Mouse (Mus musculus) limb, embryonic 12.5 days (tissue): ENCODE results near the gene Commd8. TPM values are rescaled to one million over a fixed set of nuclear protein-coding genes. Genes with fewer than 3 reads are reported as not detected.
A peak's percentile ranks its signal among the peaks of the same experiment; 100 is the strongest.

ENCODE experiments used
- ATAC-seq: fragments of 200-750 bp; cut with Nextera tagmentation; 2 replicates; pipeline ENCODE4 v1.8.0; 2017; ENCODE audit warnings: low read depth, moderate TSS enrichment; ENCODE audit not compliant: insufficient number of reproducible peaks, insufficient read depth, low FRiP score, low TSS enrichment
- H3K27ac ChIP-seq: fragments of 300-500 bp; sonication (generic); 2 replicates; pipeline ENCODE4 v1.5.1; 2016; ENCODE audit warnings: mild to moderate bottlenecking, moderate library complexity
- H3K27me3 ChIP-seq: fragments of 300-500 bp; sonication (generic); 2 replicates; pipeline ENCODE4 v1.6.1; 2016; ENCODE audit warnings: mild to moderate bottlenecking, moderate library complexity
- H3K36me3 ChIP-seq: fragments of 300-500 bp; sonication (generic); 2 replicates; pipeline ENCODE4 v1.6.1; 2016; ENCODE audit warnings: mild to moderate bottlenecking, moderate library complexity
- H3K4me1 ChIP-seq: fragments of 300-500 bp; sonication (generic); replicated peaks from 2 replicates; pipeline ENCODE4 v1.6.1; 2016
- H3K4me2 ChIP-seq: fragments of 300-500 bp; sonication (generic); 2 replicates; pipeline ENCODE4 v1.6.1; 2016; ENCODE audit warnings: mild to moderate bottlenecking, moderate library complexity
- H3K4me3 ChIP-seq: fragments of 300-500 bp; sonication (generic); replicated peaks from 2 replicates; pipeline ENCODE4 v1.5.1; 2016; ENCODE audit warnings: mild to moderate bottlenecking
- H3K9ac ChIP-seq: fragments of 300-500 bp; sonication (generic); replicated peaks from 2 replicates; pipeline ENCODE4 v1.6.1; 2016; ENCODE audit warnings: mild to moderate bottlenecking, moderate library complexity
- H3K9me3 ChIP-seq: fragments of 300-500 bp; sonication (generic); 2 replicates; pipeline ENCODE4 v1.6.1; 2016; ENCODE audit warnings: mild to moderate bottlenecking, moderate library complexity
- WGBS: fragments of 180-500 bp; shearing (Covaris S2); methylation state at CpG from one replicate; pipeline ENCODE4 v1.1.7; 2016; 5-methylcytosine and 5-hydroxymethylcytosine counted together
- polyA plus RNA-seq: library from polyadenylated mRNA; unstranded; fragments of >200 nt; fragmentation: Nextera tagmentation; extraction: Ambion mirVana; gene quantifications from 2 replicates; pipeline ENCODE4 v1.2.1, GENCODE M21; 2016

Gene Commd8
- polyA plus RNA-seq = 147 and 157 TPM in 2 replicates

GRCm38 (mm10) chr5:72167594-72168284 is at the start of gene Commd8:
TSS of gene Commd8 (minus strand) at chr5:72168189.
- peak within 1 kb of the TSS; percentile 72 for H3K9ac ChIP-seq
- no peaks in the 10 kb centered on the region for H3K9me3 ChIP-seq
- H3K4me2 ChIP-seq = peak within 1 kb of the TSS; percentile 79
- H3K4me3 ChIP-seq = peak within 1 kb of the TSS; percentile 73
- WGBS = under 1% methylated on average over 38 of the region's 38 CpGs
- peaks cover 9% of the 10 kb centered on the region for H3K4me1 ChIP-seq
- peak within 1 kb of the TSS; percentile 62; the same call in 1 of the 2 replicates for H3K27ac ChIP-seq
- peak; percentile 80 for ATAC-seq
- H3K36me3 ChIP-seq = peaks cover 19% of the 10 kb centered on the region
- H3K27me3 ChIP-seq = no peaks in the 10 kb centered on the region

- no peaks in the 10 kb centered on the region for H3K9me3 ChIP-seq
- WGBS = 76% methylated on average over 18 of the region's 18 CpGs
- ATAC-seq = 0 out of 2 replicates have a peak, but pooled peaks have one; percentile 30
- no peak overlapping the region for H3K9ac ChIP-seq
- no peaks in the 10 kb centered on the region for H3K27me3 ChIP-seq
- no peaks in the 10 kb centered on the region for H3K36me3 ChIP-seq
- no peak overlapping the region for H3K27ac ChIP-seq
- no peak overlapping the region for H3K4me3 ChIP-seq
- H3K4me2 ChIP-seq = no peak overlapping the region
- peaks cover 15% of the 10 kb centered on the region; the same call in 1 of the 2 replicates for H3K4me1 ChIP-seq
These were observed 43.8 kb upstream of the Commd8 start for GRCm38 (mm10) chr5:72211741-72212140.

- H3K27ac ChIP-seq = no peak overlapping the region
- H3K9ac ChIP-seq = no peak overlapping the region
- H3K4me2 ChIP-seq = no peak overlapping the region
- no peaks in the 10 kb centered on the region for H3K27me3 ChIP-seq
- 57% methylated on average over 5 of the region's 5 CpGs for WGBS
- no peak for ATAC-seq
- peaks cover 15% of the 10 kb centered on the region; the same call in 1 of the 2 replicates for H3K4me1 ChIP-seq
- no peaks in the 10 kb centered on the region for H3K9me3 ChIP-seq
- no peak overlapping the region for H3K4me3 ChIP-seq
- H3K36me3 ChIP-seq = no peaks in the 10 kb centered on the region
These were observed 42.8 kb upstream of the Commd8 start for GRCm38 (mm10) chr5:72210812-72211139.

GRCm38 (mm10) chr5:72210123-72210811 is 42.3 kb upstream of the Commd8 start:
- no peak for ATAC-seq
- Histone ChIP-seq H3K9me3 (no peaks in the 10 kb centered on the region), H3K27ac (no peak overlapping the region), H3K4me2 (no peak overlapping the region), H3K4me3 (no peak overlapping the region), H3K36me3 (no peaks in the 10 kb centered on the region), H3K27me3 (no peaks in the 10 kb centered on the region), H3K9ac (no peak overlapping the region), H3K4me1 (peaks cover 15% of the 10 kb centered on the region; the same call in 1 of the 2 replicates)
- 69% methylated on average over 13 of the region's 13 CpGs for WGBS

GRCm38 (mm10) chr5:72208515-72208914 is 40.5 kb upstream of the Commd8 start:
- H3K9me3 ChIP-seq = no peaks in the 10 kb centered on the region
- no peak for ATAC-seq
- H3K36me3 ChIP-seq = no peaks in the 10 kb centered on the region
- no peak overlapping the region for H3K4me2 ChIP-seq
- 95% methylated on average over 1 of the region's 1 CpGs for WGBS
- H3K27me3 ChIP-seq = no peaks in the 10 kb centered on the region
- no peak overlapping the region for H3K27ac ChIP-seq
- no peak overlapping the region for H3K9ac ChIP-seq
- H3K4me3 ChIP-seq = no peak overlapping the region
- peaks cover 25% of the 10 kb centered on the region for H3K4me1 ChIP-seq

GRCm38 (mm10) chr5:72205271-72205670 is 37.3 kb upstream of the Commd8 start:
- Histone ChIP-seq H3K9ac (no peak overlapping the region), H3K4me2 (no peak overlapping the region), H3K36me3 (no peaks in the 10 kb centered on the region), H3K27ac (no peak overlapping the region), H3K27me3 (no peaks in the 10 kb centered on the region), H3K4me3 (no peak overlapping the region), H3K4me1 (peaks cover 16% of the 10 kb centered on the region), H3K9me3 (no peaks in the 10 kb centered on the region)
- WGBS = 90% methylated on average over 5 of the region's 5 CpGs
- no peak for ATAC-seq

GRCm38 (mm10) chr5:72204507-72204906 is 36.5 kb upstream of the Commd8 start:
- 84% methylated on average over 2 of the region's 2 CpGs for WGBS
- no peak overlapping the region for H3K9ac ChIP-seq
- H3K9me3 ChIP-seq = no peaks in the 10 kb centered on the region
- H3K27ac ChIP-seq = no peak overlapping the region
- peak overlapping the region; percentile 76 for H3K4me2 ChIP-seq
- no peaks in the 10 kb centered on the region for H3K36me3 ChIP-seq
- H3K4me1 ChIP-seq = peaks cover 15% of the 10 kb centered on the region
- no peaks in the 10 kb centered on the region for H3K27me3 ChIP-seq
- ATAC-seq = no peak
- H3K4me3 ChIP-seq = peak overlapping the region; percentile 58

GRCm38 (mm10) chr5:72203734-72204073 is 35.7 kb upstream of the Commd8 start:
- peak overlapping the region; percentile 58 for H3K4me3 ChIP-seq
- H3K4me2 ChIP-seq = peak overlapping the region; percentile 76
- no peak for ATAC-seq
- H3K36me3 ChIP-seq = no peaks in the 10 kb centered on the region
- H3K4me1 ChIP-seq = peaks cover 15% of the 10 kb centered on the region
- H3K27me3 ChIP-seq = no peaks in the 10 kb centered on the region
- peak overlapping the region; percentile 59 for H3K9ac ChIP-seq
- H3K9me3 ChIP-seq = no peaks in the 10 kb centered on the region
- 8% methylated on average over 10 of the region's 10 CpGs for WGBS
- H3K27ac ChIP-seq = peak overlapping the region; percentile 45; the same call in 1 of the 2 replicates

GRCm38 (mm10) chr5:72203028-72203733 is 35.2 kb upstream of the Commd8 start:
- peak overlapping the region; percentile 59 for H3K9ac ChIP-seq
- peak overlapping the region; percentile 76 for H3K4me2 ChIP-seq
- peak; percentile 98 for ATAC-seq
- H3K9me3 ChIP-seq = no peaks in the 10 kb centered on the region
- 1% methylated on average over 32 of the region's 32 CpGs for WGBS
- no peaks in the 10 kb centered on the region for H3K27me3 ChIP-seq
- peaks cover 15% of the 10 kb centered on the region for H3K4me1 ChIP-seq
- peak overlapping the region; percentile 45; the same call in 1 of the 2 replicates for H3K27ac ChIP-seq
- H3K4me3 ChIP-seq = peak overlapping the region; percentile 58
- H3K36me3 ChIP-seq = no peaks in the 10 kb centered on the region

GRCm38 (mm10) chr5:72202016-72202415 is 34.0 kb upstream of the Commd8 start:
- WGBS = 54% methylated on average over 10 of the region's 10 CpGs
- H3K4me3 ChIP-seq = no peak overlapping the region

GRCm38 (mm10) chr5:72201600-72201999 is 33.6 kb upstream of the Commd8 start:
- WGBS = 35% methylated on average over 7 of the region's 7 CpGs
- no peak overlapping the region for H3K4me3 ChIP-seq
- H3K4me2 ChIP-seq = no peak overlapping the region
- no peaks in the 10 kb centered on the region for H3K9me3 ChIP-seq
- H3K9ac ChIP-seq = no peak overlapping the region
- H3K36me3 ChIP-seq = no peaks in the 10 kb centered on the region
- ATAC-seq = no peak
- no peak overlapping the region for H3K27ac ChIP-seq
- H3K4me1 ChIP-seq = peaks cover 10% of the 10 kb centered on the region
- no peaks in the 10 kb centered on the region for H3K27me3 ChIP-seq

More at GRCm38 (mm10) chr5:72202016-72202415, 34.0 kb upstream of the Commd8 start:
- no peaks in the 10 kb centered on the region for H3K27me3 ChIP-seq
- no peaks in the 10 kb centered on the region for H3K36me3 ChIP-seq
- H3K9ac ChIP-seq = no peak overlapping the region
- no peak for ATAC-seq
- peaks cover 10% of the 10 kb centered on the region for H3K4me1 ChIP-seq
- H3K9me3 ChIP-seq = no peaks in the 10 kb centered on the region
- H3K4me2 ChIP-seq = no peak overlapping the region
- H3K27ac ChIP-seq = no peak overlapping the region
